Mouse (Mus musculus): ENCODE measurements at regions not wholly inside any gene's neighbourhood (a gene's known extent, or its start where the extent isn't known, plus 50 kb on each side); places are given as distances from the start of the nearest gene placed in this dataset.

- TF ChIP-seq POLR2A (IDR thresholded peaks at IDR 0.05; ENCODE audit: low read depth, low read length) = no peak
- no peak for TF ChIP-seq CTCF (IDR thresholded peaks at IDR 0.05; ENCODE audit: extremely low read depth, insufficient read length, insufficient replicate concordance, low read depth, low read length)
Measured at GRCm38 (mm10) chr2:18445809-18446208, 53.2 kb upstream of the Dnajc1 start.
